Mouse (Mus musculus) MEL (cell line): ENCODE measurements around the gene Gatad2a.

Experiments used
- BHLHE40 ChIP-seq: IDR thresholded peaks from 2 replicates; pipeline ENCODE4 v1.6.1; 2012; ENCODE audit warnings: low read depth, mild to moderate bottlenecking, inconsistent platforms, low read length, improper control_type of control experiment, borderline replicate concordance
- CTCF ChIP-seq, 3 experiments: IDR thresholded peaks in 2 of 3; conservative IDR thresholded peaks in 1 of 3; 2 replicates each; pipeline ENCODE4 v1.5.1; 2011 to 2012; ENCODE audit warnings: low read length in 3 of 3, low read depth in 2 of 3, mild to moderate bottlenecking in 2 of 3, improper control_type of control experiment in 1 of 3, inconsistent platforms in 1 of 3, mixed read lengths in 1 of 3, moderate library complexity in 1 of 3; ENCODE audit not compliant: control insufficient read depth in 1 of 3, insufficient read depth in 1 of 3, poor library complexity in 1 of 3, severe bottlenecking in 1 of 3
- HCFC1 ChIP-seq: IDR thresholded peaks from 2 replicates; pipeline ENCODE4 v1.6.1; 2012; ENCODE audit warnings: low read depth, mild to moderate bottlenecking, inconsistent platforms, low read length, improper control_type of control experiment, moderate library complexity
- MEF2A ChIP-seq: IDR thresholded peaks from 2 replicates; pipeline ENCODE4 v1.6.1; 2014; ENCODE audit warnings: low read depth, mild to moderate bottlenecking, inconsistent platforms, low read length, improper control_type of control experiment; ENCODE audit not compliant: poor library complexity, insufficient replicate concordance, severe bottlenecking; ENCODE audit errors: extremely low read depth
- POLR2A ChIP-seq, 2 experiments: IDR thresholded peaks; 2 replicates each; pipeline ENCODE4 v1.6.1; 2011 to 2012; ENCODE audit warnings: low read length in 2 of 2, mild to moderate bottlenecking in 2 of 2, control low read depth in 1 of 2, improper control_type of control experiment in 1 of 2, low read depth in 1 of 2, moderate library complexity in 1 of 2; ENCODE audit not compliant: control insufficient read depth in 1 of 2, insufficient read depth in 1 of 2, poor library complexity in 1 of 2
- RCOR1 ChIP-seq: IDR thresholded peaks from 2 replicates; pipeline ENCODE4 v1.6.1; 2012; ENCODE audit warnings: low read depth, mild to moderate bottlenecking, inconsistent platforms, low read length, improper control_type of control experiment
- TAL1 ChIP-seq: IDR thresholded peaks from 2 replicates; pipeline ENCODE4 v1.6.1; 2012; ENCODE audit warnings: mild to moderate bottlenecking, inconsistent platforms, low read length, moderate library complexity, mixed read lengths
- TBP ChIP-seq: IDR thresholded peaks from 2 replicates; pipeline ENCODE4 v1.8.0; 2011; ENCODE audit warnings: low read depth, low read length, improper control_type of control experiment
- USF1 ChIP-seq: IDR thresholded peaks from 2 replicates; pipeline ENCODE4 v1.6.1; 2014; ENCODE audit warnings: low read depth, mild to moderate bottlenecking, inconsistent platforms, low read length, improper control_type of control experiment, moderate library complexity
- USF2 ChIP-seq, 2 experiments: IDR thresholded peaks; 2 replicates each; pipeline ENCODE4 v1.6.1; 2011 to 2012; ENCODE audit warnings: improper control_type of control experiment in 2 of 2, low read length in 2 of 2, borderline replicate concordance in 1 of 2, inconsistent platforms in 1 of 2, low read depth in 1 of 2, mild to moderate bottlenecking in 1 of 2; ENCODE audit not compliant: insufficient read depth in 1 of 2

DNA sequence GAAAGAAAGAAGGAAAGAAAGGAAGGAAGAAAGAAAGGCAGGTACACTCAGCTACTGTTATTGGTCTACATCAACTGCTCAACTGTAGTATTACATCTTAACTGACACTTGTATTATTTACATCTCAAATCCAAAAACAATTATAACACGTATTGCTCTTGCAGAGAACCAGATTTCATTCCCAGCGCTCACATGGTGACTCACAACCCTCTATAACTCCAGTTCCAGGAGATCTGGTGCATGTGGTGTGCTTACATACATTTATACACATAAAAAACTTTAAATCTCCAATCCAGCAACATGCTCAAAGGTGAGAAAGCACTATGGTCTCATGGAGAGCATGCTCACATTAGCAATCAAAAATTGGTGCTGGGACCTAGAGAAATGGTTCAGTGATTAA lies 4.0 kb upstream of the Gatad2a start:
- TF ChIP-seq BHLHE40 = no peak
- TF ChIP-seq POLR2A (IDR thresholded peaks at IDR 0.05; ENCODE audit: control insufficient read depth in 1 of 2, insufficient read depth in 1 of 2, low read depth in 1 of 2, low read length in 2 of 2, poor library complexity in 1 of 2) = no peak
- TF ChIP-seq RCOR1 = no peak
- TF ChIP-seq CTCF (IDR thresholded peaks at IDR 0.05 in 2 of 3, conservative IDR thresholded peaks at IDR 0.05 in 1 of 3; ENCODE audit: control insufficient read depth in 1 of 3, insufficient read depth in 1 of 3, low read depth in 2 of 3, low read length in 3 of 3, poor library complexity in 1 of 3, severe bottlenecking in 1 of 3) = no peak
- TF ChIP-seq HCFC1 = no peak
- TF ChIP-seq USF2 (IDR thresholded peaks at IDR 0.05; ENCODE audit: borderline replicate concordance in 1 of 2, insufficient read depth in 1 of 2, low read depth in 1 of 2, low read length in 2 of 2) = no peak
- TF ChIP-seq USF1 = no peak
- no peak for TF ChIP-seq TBP
- TF ChIP-seq MEF2A = no peak
- TF ChIP-seq TAL1 = no peak
